Mouse (Mus musculus) ES-E14 (cell line): ENCODE measurements around the gene Arhgap35. TPM values are rescaled to one million over a fixed set of nuclear protein-coding genes. Genes with fewer than 3 reads are reported as not detected.

Experiments
- DNase-seq: peaks from one replicate; pipeline ENCODE4 v3.0.0-alpha.2; 2013; ENCODE audit warnings: low read depth, low spot score
- H3K27ac ChIP-seq: 2 replicates; pipeline ENCODE4 v1.5.1; 2012; ENCODE audit warnings: low read depth, mild to moderate bottlenecking, low read length, moderate library complexity, mixed read lengths; ENCODE audit not compliant: poor library complexity, insufficient read depth, severe bottlenecking
- H3K36me3 ChIP-seq: 2 replicates; pipeline ENCODE4 v1.6.1; 2012; ENCODE audit warnings: mild to moderate bottlenecking, low read length, moderate library complexity, mixed read lengths; ENCODE audit not compliant: control insufficient read depth, poor library complexity, insufficient read depth, severe bottlenecking
- H3K4me1 ChIP-seq, 2 experiments: fragments of 150-350 bp in 1 of 2; sonication (generic) in 1 of 2; 2 replicates each; pipeline ENCODE4 v1.6.1; 2012; ENCODE audit warnings: low read length in 2 of 2, mild to moderate bottlenecking in 1 of 2, mixed read lengths in 1 of 2; ENCODE audit not compliant: control insufficient read depth in 2 of 2, insufficient read depth in 2 of 2, poor library complexity in 1 of 2
- H3K4me3 ChIP-seq, 2 experiments: fragments of 150-350 bp in 1 of 2; sonication (generic) in 1 of 2; 2 replicates each; pipeline ENCODE4 v1.5.1; 2012; ENCODE audit warnings: low read length in 2 of 2, low read depth in 1 of 2, mild to moderate bottlenecking in 1 of 2, mixed read lengths in 1 of 2; ENCODE audit not compliant: insufficient read depth in 1 of 2, poor library complexity in 1 of 2, severe bottlenecking in 1 of 2
- H3K9ac ChIP-seq: 2 replicates; pipeline ENCODE4 v1.6.1; 2012; ENCODE audit warnings: low read depth, mild to moderate bottlenecking, low read length, mixed read lengths; ENCODE audit not compliant: poor library complexity, insufficient read depth, severe bottlenecking
- H3K9me3 ChIP-seq: fragments of 150-350 bp; sonication (generic); 2 replicates; pipeline ENCODE4 v1.6.1; 2012; ENCODE audit warnings: low read depth, mild to moderate bottlenecking, low read length; ENCODE audit not compliant: control insufficient read depth, insufficient read depth
- CHD2 ChIP-seq: IDR thresholded peaks from 2 replicates; pipeline ENCODE4 v1.6.1; 2014; ENCODE audit warnings: mild to moderate bottlenecking, low read depth, low read length, inconsistent platforms
- HCFC1 ChIP-seq: IDR thresholded peaks from 2 replicates; pipeline ENCODE4 v1.6.1; 2012; ENCODE audit warnings: low read length, inconsistent platforms, borderline replicate concordance; ENCODE audit not compliant: insufficient read depth
- MAFK ChIP-seq: IDR thresholded peaks from 2 replicates; pipeline ENCODE4 v1.6.1; 2014; ENCODE audit warnings: mild to moderate bottlenecking, low read depth, low read length, inconsistent platforms; ENCODE audit not compliant: insufficient read depth
- ZC3H11A ChIP-seq: IDR thresholded peaks from 2 replicates; pipeline ENCODE4 v1.6.1; 2012; ENCODE audit warnings: low read depth, mild to moderate bottlenecking, inconsistent platforms, low read length, borderline replicate concordance
- ZNF384 ChIP-seq: IDR thresholded peaks from 2 replicates; pipeline ENCODE4 v1.6.1; 2012; ENCODE audit warnings: low read depth, low read length, inconsistent platforms
- in situ Hi-C, 2 experiments: fragments of 600-800 bp; cut with MboI; formaldehyde crosslinking; loops; one replicate each; pipeline ENCODE4 v1.15.1; 2025; ENCODE audit warnings: low sequenced_read_pairs in 2 of 2, inconsistent platforms in 1 of 2; ENCODE audit not compliant: unreplicated experiment in 2 of 2
- total RNA-seq: library from RNA; depleted of rRNA; stranded (reverse); fragments of 300-350 nt; gene quantifications from 2 replicates; pipeline ENCODE4 v1.2.3, GENCODE M21; 2012

The Arhgap35 gene
- total RNA-seq, 1 experiment, result 46.6 TPM

DNA sequence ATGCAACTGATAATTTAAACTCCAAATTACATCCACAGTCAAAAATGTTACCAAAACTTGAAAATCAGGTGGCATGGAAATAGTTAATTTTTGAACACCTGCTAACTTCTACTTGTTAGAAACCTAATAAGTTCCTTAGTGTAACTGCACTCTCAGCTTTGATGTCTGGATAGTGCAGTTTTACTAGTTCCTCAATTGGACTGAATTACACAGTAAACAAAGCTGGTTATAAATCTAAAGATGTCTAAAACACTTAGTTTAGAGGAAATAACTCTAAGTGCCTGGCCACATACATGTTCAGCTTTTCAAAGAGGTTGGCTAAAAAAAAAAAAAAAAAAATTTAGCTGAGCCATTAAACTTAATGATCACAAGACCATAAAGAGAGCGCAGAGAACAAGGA is 43.6 kb downstream of the Arhgap35 start:
- in situ Hi-C loops, result no loop called here
- TF ChIP-seq CHD2 (no peak), ZNF384 (no peak), HCFC1 (no peak), MAFK (no peak), ZC3H11A (no peak)
- no peak for DNase-seq
- Histone ChIP-seq H3K4me1 (peaks cover 0 to 1% of the 10 kb centered on the region in 2 experiments; a peak in 2 of 4 replicates), H3K36me3 (no peaks in the 10 kb centered on the region), H3K4me3 (no peak overlapping the region), H3K27ac (no peak overlapping the region), H3K9me3 (no peaks in the 10 kb centered on the region), H3K9ac (no peak overlapping the region)

- no peaks in the 10 kb centered on the region for H3K4me1 ChIP-seq
- in situ Hi-C loops, result no loop called here
Observed at GRCm38 (mm10) chr7:16570737-16571136, 44.1 kb downstream of the Arhgap35 start.

GRCm38 (mm10) chr7:16564491-16564890 is 50.3 kb downstream of the Arhgap35 start:
- Histone ChIP-seq H3K4me3 (no peak overlapping the region), H3K9ac (no peak overlapping the region), H3K27ac (no peak overlapping the region), H3K9me3 (no peaks in the 10 kb centered on the region), H3K4me1 (no peaks in the 10 kb centered on the region), H3K36me3 (peaks cover 36% of the 10 kb centered on the region)
- no peak for DNase-seq
- in situ Hi-C loops, result no loop called here
- TF ChIP-seq MAFK, result no peak
- TF ChIP-seq ZC3H11A, result no peak
- no peak for TF ChIP-seq ZNF384
- TF ChIP-seq HCFC1, result no peak
- no peak for TF ChIP-seq CHD2

More at GRCm38 (mm10) chr7:16570737-16571136, 44.1 kb downstream of the Arhgap35 start:
- H3K4me3 ChIP-seq, result no peak overlapping the region
- TF ChIP-seq ZC3H11A (no peak), HCFC1 (no peak), MAFK (no peak), ZNF384 (no peak), CHD2 (no peak)
- no peak overlapping the region for H3K9ac ChIP-seq
- DNase-seq, result no peak
- no peaks in the 10 kb centered on the region for H3K9me3 ChIP-seq
- no peaks in the 10 kb centered on the region for H3K36me3 ChIP-seq
- no peak overlapping the region for H3K27ac ChIP-seq

DNA sequence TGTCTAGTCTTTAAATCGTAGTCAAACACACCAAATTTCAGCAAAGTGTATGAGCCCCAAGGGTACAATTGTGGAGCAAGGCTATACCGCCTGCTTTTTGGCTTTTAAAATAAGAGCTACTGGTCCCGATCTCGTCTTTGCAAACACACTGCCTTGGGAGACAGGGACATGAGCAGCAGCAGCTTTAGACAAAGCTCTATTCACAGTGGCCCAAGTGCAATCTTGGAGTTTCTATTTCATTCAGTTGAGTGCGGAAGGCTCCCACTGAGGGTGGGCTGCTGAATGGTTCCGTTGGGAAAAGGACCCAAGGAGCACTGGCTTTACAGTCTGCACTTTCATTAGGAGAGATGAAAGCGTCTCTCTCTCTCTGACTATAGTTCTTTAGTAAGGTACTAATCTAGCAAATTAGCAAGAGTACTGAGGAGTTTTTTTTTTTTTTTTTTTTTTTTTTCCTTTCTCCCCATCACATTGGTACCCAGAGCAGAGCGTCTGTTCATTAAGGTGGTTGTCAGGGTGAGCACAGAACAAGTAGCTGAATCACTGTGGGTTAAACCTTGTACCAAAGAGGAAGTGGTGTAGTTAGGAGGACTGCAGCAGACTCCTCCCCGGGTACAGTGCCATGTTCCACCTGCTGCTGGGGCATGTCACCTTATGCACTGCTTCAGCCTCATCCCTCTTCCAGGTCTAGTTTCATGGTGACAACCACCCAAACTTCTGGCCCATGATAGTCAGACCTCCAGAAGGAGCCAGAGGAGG is 56.8 kb downstream of the Arhgap35 start:
- Histone ChIP-seq H3K36me3 (peaks cover 21% of the 10 kb centered on the region), H3K27ac (no peak overlapping the region), H3K4me3 (no peak overlapping the region), H3K4me1 (no peaks in the 10 kb centered on the region), H3K9ac (no peak overlapping the region), H3K9me3 (no peaks in the 10 kb centered on the region)
- TF ChIP-seq HCFC1 (no peak), MAFK (no peak), CHD2 (no peak), ZC3H11A (no peak), ZNF384 (no peak)
- in situ Hi-C loops, result no loop called here
- DNase-seq, result no peak
